Mouse (Mus musculus): Measurements from ENCODE around the gene Skap1.

DNA sequence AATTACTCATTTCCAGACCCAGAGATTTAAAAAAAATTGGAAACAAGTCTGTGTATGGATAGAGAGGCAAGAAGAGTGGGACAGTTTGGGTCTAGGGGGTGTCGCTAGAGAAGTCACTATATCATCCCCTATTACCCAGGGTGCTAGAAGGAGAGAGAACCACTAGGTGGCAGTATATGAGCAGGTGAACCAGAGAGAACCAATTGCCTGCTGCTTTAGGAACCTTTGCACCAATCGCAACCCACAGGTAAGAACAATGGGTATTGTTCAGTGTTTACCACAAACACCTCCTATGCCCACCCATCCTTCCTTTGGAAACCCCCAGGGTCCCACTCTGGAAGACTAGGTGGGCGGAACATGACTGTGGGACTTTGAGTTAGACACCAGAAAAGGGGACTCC, 295.6 kb downstream of the Skap1 start:
- TF ChIP-seq CTCF (conservative IDR thresholded peaks at IDR 0.05; ENCODE audit: low read length) (peak; percentile 90), NANOG (IDR thresholded peaks at IDR 0.05; ENCODE audit: borderline replicate concordance, low read length) (no peak)

Measured in E14TG2a.4 (cell line).